Mouse (Mus musculus) cerebellum, adult 8-10 months (tissue): ENCODE data around the gene Epha8.

Experiments used
- DNase-seq: peaks from one replicate; pipeline ENCODE4 v3.0.0; 2022

The Epha8 gene

DNA sequence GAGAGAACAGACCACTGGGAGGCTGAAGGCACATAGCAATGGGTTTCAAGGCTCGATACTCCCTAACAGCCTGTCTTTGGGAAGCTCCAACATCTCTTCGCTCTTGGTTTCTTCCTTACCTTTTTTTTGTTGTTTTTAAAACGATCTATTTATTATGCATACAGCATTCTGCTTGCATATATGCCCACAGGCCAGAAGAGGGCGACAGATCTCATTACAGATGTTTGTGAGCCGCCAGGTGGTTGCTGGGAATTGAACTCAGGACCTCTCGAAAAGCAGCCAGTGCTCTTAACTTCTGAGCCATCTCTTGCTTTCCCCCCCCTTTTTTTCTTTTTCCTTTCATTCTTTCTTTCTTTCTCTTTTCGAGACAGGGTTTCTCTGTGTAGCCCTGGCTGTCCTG lies 57.5 kb downstream of the Epha8 start:
- no peak for DNase-seq

DNA sequence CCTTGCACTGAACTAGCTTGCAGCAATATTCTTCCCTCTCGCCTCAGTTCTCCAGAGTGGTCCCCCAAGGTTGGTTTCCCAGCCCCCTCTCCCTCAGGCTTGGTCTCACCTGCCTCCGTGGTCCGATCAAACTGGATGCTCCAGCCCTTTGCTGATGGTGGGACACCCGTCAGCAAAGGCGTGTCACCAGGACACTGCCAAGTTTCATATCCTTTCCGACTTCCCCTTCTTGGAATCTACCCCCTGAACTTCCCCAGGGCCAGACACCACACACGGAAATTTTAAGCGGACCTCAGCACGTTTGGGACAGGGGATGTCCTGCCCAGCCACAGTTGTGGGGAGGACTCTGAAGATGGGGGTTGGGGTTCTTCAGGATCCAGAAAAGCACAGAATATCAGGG lies 58.0 kb downstream of the Epha8 start, which contains the start of gene C1qa:
Gene C1qa, minus strand, starts transcription at position 167 of the 400 bp plus-strand sequence.
- no peak for DNase-seq

DNA sequence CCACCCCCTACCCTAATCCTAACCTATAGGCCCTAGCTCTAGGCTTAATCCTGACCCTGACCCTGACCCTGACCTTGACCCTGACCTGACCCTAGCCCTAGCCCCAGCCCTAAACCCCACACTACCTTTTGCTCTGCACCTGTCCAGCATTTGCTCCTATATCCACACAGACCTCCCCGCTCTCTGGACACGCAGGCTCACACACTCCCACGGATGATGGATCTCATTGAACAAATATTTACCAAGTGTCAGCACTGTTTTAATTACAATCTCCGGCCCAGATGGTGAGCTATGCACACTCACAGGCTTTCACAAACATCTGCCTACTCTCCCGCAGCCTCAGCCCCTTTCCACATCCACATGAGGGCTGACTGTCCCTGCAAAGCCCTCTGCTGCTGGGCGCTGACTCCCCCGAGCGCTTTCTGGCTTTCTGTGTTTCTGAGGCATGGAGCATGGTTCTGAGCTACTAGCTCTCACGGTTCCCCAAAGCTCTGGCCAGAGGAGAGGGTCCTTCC lies 58.5 kb downstream of the Epha8 start:
- no peak for DNase-seq

DNA sequence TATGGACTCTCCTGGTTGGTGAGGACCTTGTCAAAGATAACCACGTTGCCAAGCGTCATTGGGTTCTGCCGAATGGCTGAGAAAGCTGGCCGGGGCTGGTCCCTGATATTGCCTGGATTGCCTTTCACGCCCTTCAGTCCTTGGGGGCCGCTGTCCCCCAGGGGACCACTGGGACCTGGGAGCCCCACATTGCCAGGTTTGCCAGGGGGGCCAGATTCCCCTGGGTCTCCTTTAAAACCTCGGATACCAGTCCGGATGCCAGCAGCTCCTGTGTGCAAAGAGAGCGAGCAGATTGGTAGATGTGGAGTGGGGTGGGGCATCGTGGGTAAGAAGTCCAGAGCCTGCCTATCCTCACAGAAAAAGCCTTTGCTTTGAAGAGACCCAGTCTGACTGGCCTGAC lies 60.2 kb downstream of the Epha8 start:
- DNase-seq = no peak

DNA sequence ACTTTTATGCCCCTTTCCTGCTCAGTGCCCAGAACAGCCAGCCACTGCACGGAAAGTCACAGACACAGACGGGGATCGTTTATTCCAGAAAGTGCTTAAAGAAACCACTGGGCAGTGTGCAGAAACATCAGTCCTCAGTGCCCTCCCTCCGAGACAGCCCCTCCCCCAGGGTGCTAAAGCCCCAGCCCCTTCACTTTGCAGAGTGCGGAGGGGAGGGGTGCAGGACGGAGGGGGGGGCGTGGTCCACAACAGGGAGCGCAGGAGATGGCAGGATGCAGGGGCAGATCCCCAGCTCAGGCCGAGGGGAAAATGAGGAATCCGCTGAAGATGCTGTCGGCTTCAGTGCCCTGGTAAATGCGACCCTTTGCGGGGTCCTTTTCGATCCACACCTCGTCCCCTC lies 60.8 kb downstream of the Epha8 start:
- DNase-seq = no peak

DNA sequence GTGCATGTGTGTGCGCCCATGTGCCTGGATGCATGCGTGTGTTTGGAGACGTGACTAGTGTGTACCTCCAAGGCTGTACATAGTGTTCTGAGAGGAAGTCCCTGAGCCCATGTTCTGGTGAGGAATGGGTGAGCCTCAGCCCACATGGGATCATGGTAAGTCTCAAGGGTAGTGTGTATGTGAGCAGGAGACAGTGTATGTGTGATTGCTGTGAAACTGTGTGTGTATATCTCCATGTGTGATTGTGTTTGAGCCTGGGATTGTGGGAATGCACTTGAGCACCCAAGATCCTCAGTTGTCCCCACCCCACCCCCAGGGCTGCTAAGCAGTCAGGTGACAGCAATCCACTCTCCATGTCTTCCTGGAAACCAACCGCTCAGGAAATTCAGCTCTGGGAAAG lies 61.8 kb downstream of the Epha8 start:
- DNase-seq = no peak

DNA sequence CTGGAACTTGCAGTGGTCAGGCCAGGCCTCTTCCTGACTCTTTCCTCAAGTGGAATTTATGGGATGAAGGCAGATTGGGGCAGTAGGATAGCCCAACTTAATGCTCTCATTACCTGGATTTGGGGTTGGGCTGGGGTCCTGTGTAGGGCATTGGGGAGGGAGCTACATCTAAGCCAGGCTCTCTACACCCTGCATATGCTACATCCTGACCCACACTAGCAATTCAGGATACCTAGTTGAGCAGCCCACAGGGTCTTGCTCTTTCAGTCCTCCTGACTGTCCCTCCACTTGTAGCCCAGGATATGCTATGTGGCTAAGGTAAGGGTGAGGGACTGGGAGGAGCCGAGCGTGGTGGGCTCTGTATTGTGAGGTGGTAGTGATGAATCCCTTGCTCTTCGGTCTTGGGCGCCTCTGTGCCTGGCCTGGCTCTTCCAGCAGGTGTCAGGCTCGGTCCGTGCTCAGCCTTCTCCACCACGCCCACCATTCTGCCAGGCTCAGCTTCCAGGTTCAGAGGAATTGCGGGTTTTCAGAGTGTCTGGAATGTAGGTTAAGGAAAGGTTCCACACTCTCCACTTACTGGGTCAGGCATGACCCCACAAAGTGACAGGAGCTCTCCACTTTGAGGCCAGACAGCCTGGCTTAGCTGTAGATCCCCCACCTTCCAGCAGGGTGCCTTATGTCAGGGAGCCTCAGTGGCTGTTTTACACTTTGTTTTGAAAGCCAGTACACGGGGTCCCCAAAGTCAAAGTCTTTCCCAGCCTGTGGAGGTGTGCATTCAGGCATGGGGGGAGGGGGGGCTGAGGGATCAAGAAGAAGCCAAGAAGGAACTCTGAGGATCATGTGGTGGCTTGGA lies 62.7 kb downstream of the Epha8 start:
- peak; percentile 42 for DNase-seq

DNA sequence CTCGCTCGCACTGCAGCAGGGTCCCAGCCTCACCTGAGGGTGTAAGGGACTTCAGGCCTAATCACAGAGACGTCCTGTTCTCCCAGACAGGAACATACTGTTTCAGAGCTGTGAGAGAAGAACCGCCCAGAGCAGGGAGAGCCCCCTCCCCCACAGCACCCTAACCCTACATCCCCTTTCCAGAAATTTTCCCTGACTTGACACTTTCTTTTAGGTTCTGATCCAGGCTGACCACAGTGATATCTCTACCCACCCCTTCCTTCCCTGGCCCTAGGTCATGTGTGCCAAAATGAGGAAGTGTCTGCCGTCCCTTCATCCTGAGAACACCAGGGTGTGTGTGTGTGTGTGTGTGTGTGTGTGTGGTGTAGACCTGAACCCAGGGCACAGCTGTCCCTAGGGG lies 63.8 kb downstream of the Epha8 start, which contains the start of gene C1qc:
Gene C1qc, minus strand, starts transcription at position 255 of the 400 bp plus-strand sequence.
- no peak for DNase-seq

DNA sequence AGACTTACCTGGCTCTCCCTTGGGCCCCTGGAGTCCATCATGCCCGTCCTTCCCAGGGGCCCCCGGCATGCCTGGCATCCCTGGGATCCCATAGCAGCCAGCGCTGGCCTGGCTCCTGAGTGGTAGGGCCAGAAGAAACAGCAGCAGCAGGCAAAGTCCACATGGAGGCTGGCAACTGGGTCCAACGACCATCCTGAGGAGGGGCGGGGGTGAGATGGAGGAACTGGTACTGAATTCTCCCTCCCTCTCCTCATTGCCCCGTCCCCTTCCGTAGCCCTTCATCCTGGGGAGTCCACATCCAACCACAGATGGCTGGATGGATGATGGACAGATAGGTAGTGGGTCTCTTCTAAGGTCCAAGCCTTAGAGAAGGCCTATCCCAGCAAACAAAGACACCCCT lies 64.2 kb downstream of the Epha8 start:
- no peak for DNase-seq

DNA sequence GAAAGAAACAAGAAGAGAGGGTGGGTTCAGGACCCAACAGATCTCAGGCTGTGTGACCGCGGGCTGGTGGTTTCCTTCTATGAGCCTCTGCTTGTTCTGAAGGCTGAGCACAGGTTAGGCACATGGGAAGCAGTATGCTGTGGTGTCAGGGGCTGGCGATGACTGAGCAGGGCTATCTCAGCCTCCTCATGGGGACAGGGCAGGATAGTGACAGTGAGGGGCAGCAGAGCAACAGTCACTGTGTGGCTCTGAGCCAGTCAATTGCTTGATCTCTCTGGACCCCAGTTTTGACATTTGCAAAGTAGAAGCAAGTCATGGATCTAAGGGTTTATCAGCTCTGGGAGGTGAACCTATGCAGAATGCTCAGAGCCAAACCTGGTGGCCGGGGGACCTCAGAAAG lies 65.5 kb downstream of the Epha8 start:
- DNase-seq = no peak

DNA sequence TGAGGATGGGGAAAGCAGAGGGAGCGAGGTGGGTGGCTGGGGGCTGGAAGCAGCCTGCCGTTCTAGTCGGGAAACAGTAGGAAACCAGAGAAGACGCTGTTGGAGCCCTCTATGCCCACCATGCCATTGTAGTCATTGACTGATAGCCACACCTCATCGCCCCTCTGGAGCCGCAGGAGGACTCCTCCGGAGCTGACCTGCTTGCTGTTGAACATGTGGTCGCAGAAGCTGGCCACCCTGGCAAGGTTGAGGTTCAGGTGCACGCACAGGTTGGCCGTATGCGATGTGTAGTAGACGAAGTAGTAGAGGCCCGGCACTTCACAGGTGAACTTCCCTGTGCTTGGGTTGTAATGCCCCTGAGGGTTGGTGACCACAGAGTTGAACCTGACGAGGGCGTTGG lies 66.6 kb downstream of the Epha8 start:
- DNase-seq = no peak

DNA sequence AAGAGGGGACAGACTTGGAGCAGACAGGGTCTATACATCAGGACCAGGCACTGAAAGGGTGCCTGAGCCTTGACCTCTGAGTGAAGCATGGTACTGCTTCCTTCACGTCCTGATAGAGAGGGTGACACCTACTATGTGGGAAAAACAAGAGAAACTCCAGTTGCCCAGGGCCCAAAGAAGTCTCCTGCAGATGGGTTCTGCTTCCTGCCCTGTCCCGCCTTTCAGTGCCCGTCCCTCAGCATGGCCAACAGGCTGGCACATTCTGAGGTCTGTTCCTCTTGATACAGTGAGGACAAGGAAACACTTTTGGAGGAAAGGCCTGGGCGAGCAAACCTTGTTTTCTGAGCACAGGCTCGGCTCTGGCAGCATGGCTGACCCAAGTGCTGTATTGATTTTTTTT lies 68.9 kb downstream of the Epha8 start:
- no peak for DNase-seq

DNA sequence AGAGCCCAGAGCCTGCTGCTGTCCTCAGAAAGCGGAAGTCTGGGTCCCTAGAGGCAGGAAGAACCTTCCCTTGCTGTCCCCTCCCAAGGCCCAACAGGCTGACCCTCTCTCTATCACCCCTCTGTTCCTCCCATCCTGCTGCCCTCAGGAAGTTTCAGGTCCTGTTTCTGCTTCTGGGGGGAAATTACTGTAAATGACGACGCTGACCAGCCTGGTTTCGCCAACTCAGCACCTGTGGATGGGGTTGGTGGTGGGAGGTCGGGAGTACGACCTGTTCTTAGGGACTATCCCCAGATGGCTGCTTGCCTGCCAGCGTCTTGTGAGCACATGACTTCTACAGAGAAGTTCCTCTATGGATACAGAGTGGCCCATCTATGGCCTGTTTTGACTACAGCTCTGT lies 70.5 kb downstream of the Epha8 start, which contains the start of gene C1qb:
Gene C1qb, minus strand, starts transcription at position 87 of the 400 bp plus-strand sequence.
- DNase-seq = no peak
